8 mouse cellular contexts compared by ENCODE assay signal in genomic region chr5:30806106-30806505, GRCm38 (mm10). TPM values are rescaled to one million over a fixed set of nuclear protein-coding genes. Genes with fewer than 3 reads are reported as not detected.
DNase-seq lines count a peak whose midpoint lies in the region; ATAC-seq lines count a peak whose summit lies in the region.

No protein-coding gene starts in this region.

- DNase-seq in adrenal gland, adult (ENCODE audit: inconsistent age in 2 of 2, low spot score in 1 of 2) = peak; percentile 86 to 97
- DNase-seq in embryo, embryonic 10 days (ENCODE audit: low spot score) = peak; percentile 97
- DNase-seq in gastrocnemius, postnatal 14 days = peak; percentile 84
- peak; percentile 60 to 83 for DNase-seq in left cerebral cortex, adult 8-10 months (ENCODE audit: low spot score in 2 of 2)
- DNase-seq in mesoderm, embryonic 11.5 days (ENCODE audit: low read depth, low spot score) = peak; percentile 91
- DNase-seq in right cerebral cortex, postnatal 25 days = peak; percentile 78
- DNase-seq in urinary bladder, postnatal 25 days (ENCODE audit: low spot score) = peak; percentile 90

- ATAC-seq in inflammation-experienced regulatory T-cells, adult 6 months = peak; percentile 69

- intact Hi-C loops in gastrocnemius, postnatal 14 days (cut with DNase I; ENCODE audit: low total_unique reads) = loop anchor here (2.0 to 5.0 kb wide), 3 partner anchors 51 to 106 kb away; partner anchors contain the start of gene Emilin1

RNA-seq across cellular contexts. Expression of gene Mapre3, which starts 8.3 kb away (rescaled TPM):
- 10 to 100 TPM; 59.6 to 61.7 TPM for total RNA-seq in gastrocnemius, postnatal 14 days (2021)
- polyA plus RNA-seq in inflammation-experienced regulatory T-cells, adult 6 months (2017; shearing (Covaris generic)) = 1 to 10 TPM; 2.4 to 5.3 (median 4.0) TPM
- 100 to 1,000 TPM; 220 to 238 (median 224) TPM for total RNA-seq in left cerebral cortex, adult 8-10 months (2022)

Comparison
In these comparisons a context has a peak if more than half of its experiments do, and no peak if none do; other contexts are left out.
1. Peak in every context shown above with its lines: DNase-seq and ATAC-seq.